Mouse (Mus musculus) layer of hippocampus, adult 9-10 months (tissue): ENCODE measurements at regions not wholly inside any gene's neighbourhood (a gene's known extent, or its start where the extent isn't known, plus 50 kb on each side); places are given as distances from the start of the nearest gene placed in this dataset.

Experiments
- DNase-seq: peaks from one replicate; pipeline ENCODE4 v3.0.0; 2022; ENCODE audit warnings: low spot score

DNA sequence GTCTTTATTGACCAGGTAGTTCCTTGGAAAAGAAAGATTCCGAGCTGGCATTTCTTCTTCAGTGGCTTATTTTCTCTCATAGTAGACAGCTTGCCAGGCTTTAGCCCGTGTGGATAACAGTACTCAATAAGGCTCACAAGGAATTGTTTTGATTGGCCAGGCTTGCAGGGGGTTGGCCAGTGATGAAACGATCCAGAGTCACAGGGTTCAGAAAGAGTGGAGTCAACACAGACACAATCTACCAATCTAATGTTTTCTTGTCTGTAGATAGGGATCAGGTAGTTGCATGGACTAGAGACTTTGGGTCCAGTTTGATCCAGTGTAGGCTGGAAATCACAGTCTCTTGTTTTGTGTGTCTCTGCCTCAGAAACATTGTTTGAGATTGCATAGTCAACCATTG, 115.8 kb upstream of the Tab2 start:
- DNase-seq = no peak

GRCm38 (mm10) chr10:8070472-8070871, 114.4 kb upstream of the Tab2 start:
- DNase-seq = no peak

GRCm38 (mm10) chr10:8066926-8067325, 110.9 kb upstream of the Tab2 start:
- no peak for DNase-seq

DNA sequence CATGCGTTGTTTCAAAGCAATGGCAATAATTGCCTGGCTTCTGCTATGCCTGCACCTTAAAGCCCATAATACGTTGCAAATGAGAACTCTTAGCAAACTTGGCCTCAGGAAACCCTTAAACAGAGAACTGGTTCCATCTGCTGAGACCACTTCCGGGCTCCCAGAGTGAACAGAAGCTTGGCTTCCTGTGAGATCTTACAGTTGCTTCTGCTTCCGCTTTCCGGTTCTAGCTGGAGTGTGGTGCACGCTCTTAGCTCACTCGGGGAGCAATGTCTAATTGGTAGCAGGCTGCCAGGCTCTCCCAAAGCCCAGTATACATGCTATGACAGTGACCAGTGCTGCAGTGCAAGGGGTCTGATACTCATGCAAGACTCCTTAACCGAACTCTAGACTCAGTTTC, 109.7 kb upstream of the Tab2 start:
- DNase-seq = no peak

DNA sequence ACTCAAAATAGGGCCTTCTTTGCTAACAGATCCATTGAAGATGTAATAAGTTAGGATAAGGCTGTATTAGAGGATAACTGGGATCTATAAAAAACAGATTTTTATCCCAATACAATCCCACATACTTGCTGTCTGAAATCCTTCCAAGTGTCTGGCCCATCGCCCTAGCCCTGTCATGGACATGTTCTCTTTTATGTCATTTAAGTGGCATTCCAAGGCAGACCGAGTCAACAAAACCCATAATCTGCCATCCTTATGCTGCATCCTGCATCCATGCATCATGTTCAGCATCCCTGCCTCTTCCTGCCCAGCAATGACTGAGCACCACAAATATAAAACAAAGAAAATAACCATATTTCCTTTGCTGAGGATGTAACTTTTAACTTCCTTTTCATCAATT, 108.3 kb upstream of the Tab2 start:
- DNase-seq = no peak

DNA sequence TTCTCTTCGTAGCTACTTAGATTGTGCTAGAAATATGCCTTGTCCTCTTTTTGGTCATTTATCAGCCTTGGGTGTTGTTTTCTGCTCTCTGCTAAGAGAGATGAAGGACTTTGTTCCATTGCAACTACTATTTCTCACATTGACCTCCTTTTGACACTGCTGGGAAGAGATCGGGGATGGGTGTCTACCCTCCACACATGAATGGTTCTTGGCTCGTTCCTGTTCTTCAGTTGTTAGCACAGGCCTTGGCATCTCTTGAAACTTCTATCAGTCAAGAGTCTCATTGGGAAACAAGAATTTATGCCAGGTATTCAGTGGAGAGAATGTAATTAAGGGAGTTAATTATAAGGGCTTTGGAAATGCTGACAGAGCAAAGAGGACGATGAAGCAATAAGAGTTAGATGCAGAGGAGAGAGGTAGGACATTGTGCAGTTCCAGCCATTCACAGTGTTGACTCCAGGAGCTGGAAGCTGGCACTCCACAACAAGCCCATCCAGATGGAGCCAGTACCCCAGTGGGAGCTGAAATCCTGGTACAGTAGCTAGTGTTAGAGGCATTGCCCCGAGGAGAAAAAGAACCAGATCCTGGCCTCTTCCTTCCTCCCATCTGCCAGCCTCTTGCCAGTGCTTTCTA, 107.5 kb upstream of the Tab2 start:
- DNase-seq = no peak

DNA sequence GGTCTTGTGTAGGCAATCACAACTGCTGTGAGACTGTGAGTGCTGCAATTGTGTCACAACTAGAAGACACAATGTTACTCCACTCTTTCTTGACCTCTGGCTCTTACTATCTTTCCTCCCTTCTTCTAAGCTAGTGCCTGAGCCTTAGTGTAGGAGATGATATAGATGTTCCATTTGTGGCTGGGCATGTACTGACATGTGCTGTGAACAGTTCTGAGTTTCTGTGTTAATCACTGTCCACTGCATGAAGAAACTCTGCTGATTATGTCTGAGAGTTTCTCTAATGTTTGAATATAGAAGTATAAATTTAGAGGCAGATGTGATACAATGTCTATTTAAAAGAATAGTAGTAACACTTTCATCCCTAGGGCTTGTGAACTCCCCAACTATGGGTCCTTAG, 105.0 kb upstream of the Tab2 start:
- no peak for DNase-seq

- DNase-seq = no peak
Observed at GRCm38 (mm10) chr10:8059769-8060168, 103.7 kb upstream of the Tab2 start.

DNA sequence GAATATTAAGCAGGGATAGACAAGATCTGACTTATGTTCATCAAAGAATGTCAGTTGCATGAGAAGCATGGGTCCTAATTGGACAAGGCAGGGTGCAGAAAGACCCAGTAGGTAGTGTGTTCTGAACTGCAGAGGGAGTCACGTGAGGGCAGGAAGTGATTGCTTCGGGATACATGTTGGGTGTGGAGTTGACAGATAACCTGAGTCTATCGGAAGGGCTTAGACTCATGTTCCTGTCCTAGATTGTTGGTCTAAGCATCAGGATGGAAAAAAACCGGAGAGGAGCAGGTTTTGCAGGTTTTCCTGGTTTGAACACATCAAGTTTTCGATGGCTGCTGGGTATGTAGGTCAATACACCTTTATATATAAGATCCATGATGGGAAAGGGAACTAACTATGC, 101.8 kb upstream of the Tab2 start:
- DNase-seq = no peak

- no peak for DNase-seq
Observed at GRCm38 (mm10) chr10:8055293-8055692, 99.3 kb upstream of the Tab2 start.

GRCm38 (mm10) chr10:8043416-8044163, 87.6 kb upstream of the Tab2 start:
- DNase-seq = no peak

GRCm38 (mm10) chr10:8042306-8042705, 86.3 kb upstream of the Tab2 start:
- DNase-seq = no peak

- no peak for DNase-seq
Observed at GRCm38 (mm10) chr10:8041790-8042189, 85.8 kb upstream of the Tab2 start.

DNA sequence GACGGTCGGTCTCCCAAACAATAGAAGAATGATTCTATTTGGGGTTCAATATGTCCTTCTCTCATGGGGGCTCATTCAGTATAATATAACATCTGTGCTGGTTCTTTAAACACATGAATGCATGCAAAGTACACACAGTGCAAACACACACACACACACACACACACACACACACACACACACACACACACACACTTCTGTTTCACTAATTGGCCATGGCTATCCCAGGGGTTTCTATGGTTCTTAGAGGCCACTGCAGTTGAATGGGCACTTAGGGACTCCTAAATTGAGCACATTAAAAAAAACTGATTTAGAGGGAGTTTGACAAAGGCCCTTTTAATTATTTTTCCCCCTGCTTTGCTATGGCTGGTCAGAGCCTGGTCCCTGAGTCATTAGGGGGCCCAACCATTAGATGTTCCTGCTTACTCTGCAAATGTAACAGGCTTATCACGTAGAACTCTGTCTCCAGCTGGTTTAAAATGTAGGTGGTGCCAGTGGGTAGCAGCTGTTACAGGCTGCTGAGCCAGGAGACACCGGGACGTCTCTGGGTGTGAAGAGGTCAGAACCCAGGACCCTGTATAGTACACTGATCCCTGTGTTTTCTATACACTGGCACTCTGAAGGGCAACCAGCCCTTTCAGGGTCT, 82.1 kb upstream of the Tab2 start:
- no peak for DNase-seq

DNA sequence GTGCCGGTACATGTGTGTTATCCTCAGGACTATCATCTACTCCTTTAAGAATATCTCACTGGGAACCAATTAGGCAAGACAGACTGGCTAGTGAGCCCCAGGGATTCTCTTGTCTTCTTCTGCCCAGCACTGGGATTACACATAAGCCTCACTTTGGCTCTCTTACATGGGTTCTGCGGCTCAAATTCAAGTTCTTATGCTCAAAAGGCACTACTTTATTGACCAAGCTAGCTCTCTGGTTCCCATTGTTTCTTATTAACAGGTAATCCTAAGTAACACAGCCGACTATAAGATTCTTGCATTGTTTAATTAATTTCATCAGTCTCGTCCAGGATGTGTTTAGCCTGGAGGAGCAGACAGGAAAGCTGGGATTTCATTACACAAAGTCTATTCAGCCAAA, 80.3 kb upstream of the Tab2 start:
- no peak for DNase-seq

DNA sequence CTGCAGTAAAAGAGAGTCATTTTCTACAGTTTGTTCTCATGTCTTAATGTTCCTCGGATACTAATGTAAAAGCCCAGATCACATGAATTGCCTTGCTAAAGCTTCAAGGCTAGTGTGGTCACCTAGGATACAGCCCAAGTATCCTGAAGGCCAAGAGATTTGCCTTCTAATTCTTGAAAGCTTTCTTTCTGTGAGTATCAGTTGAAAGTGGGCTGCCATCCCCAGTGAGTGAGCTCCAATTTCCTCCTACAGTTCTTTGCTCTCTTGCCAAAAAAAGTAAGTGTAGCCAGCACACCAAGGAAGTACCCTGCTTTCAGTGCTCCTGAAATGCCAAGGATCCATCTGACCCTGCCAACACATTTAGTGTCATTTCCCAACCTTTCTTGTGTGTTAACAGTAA, 79.3 kb upstream of the Tab2 start:
- DNase-seq = no peak

- DNase-seq = no peak
Observed at GRCm38 (mm10) chr10:8032203-8032602, 76.2 kb upstream of the Tab2 start.

DNA sequence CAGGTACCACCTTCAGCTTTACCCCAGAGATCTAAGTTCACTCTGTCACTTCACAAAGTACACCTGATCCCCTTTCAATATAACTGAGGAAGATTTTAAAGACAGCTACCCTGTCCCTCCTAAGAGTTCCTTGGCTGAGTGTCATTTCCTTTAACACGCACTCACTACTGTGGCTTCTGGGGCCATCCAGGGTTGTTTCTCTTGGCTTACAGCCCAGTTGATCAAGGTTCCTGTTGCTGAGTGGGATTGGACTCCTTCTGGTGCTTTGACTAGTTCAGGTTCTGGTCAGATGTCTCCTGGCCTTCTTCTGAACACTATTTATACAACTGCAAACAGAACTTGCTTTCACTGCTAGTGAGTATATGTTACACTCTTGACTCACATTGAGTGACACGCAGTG, 72.8 kb upstream of the Tab2 start:
- DNase-seq = no peak

DNA sequence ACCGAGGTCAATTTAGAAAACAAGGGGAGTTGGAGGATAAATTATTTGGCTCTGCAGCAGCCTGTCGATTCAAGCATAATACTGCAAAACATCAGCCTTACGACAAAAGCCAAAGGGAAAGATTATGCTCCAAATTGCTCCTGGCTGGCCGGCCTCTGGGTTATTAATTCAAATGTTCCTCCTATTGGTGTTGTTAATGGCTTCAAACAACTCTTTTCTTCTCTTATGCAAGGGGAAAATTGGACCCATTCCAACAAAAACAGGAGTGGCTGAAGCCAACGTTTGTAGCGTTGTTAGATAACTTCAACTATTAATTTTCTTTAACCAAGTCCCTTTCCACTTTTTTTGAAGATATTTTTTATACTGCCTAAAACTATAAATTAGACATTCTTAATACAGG, 71.0 kb upstream of the Tab2 start:
- DNase-seq = no peak

DNA sequence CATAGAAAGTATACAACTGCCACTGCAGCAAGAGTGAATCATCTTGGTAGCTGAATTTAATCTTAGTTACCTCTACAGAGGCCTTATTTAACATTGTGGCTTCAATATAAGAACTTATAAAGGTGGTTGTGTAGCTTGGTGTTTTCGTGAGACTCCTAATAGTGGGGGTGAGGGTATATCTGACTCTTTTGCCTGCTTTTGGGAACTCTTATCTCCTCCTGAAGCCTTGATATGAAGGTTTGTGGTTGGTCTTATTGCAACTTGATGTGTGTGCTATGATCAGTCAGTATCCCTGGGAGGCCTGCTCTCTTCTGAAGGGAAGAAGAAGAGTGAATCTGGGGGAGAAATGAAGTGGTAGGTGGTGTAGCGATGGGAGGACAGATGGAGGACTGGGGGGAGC, 67.7 kb upstream of the Tab2 start:
- no peak for DNase-seq

- DNase-seq = no peak
Observed at GRCm38 (mm10) chr10:8021971-8022370, 65.9 kb upstream of the Tab2 start.

GRCm38 (mm10) chr10:8020916-8021705, 65.1 kb upstream of the Tab2 start:
- no peak for DNase-seq

DNA sequence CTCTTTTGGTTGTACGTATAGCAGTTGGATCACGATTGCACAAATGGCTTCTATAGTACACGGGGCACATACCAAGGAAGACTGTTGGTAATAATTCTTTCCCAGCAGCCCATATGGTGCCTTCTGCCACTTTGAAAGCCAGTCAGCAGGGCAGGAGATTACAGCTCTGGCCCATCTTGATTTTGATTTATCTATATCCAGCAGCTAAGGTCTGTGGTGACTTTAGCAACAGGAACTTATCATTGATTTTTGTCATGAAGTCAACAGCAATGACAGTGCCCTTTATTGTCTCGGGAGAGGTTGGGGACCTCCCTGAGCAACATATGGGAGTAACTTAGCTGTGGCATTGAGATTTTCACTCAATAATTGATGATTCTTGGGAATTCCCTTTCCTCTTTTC, 64.1 kb upstream of the Tab2 start:
- DNase-seq = no peak
